Mouse (Mus musculus): ENCODE measurements at regions not wholly inside any gene's neighbourhood (a gene's known extent, or its start where the extent isn't known, plus 50 kb on each side); places are given as distances from the start of the nearest gene placed in this dataset.
"Not testable (repeated sequence)": the region's sequence is repeated elsewhere in the genome, so short reads cannot be mapped to it uniquely, and the experiment has no call there.

DNA sequence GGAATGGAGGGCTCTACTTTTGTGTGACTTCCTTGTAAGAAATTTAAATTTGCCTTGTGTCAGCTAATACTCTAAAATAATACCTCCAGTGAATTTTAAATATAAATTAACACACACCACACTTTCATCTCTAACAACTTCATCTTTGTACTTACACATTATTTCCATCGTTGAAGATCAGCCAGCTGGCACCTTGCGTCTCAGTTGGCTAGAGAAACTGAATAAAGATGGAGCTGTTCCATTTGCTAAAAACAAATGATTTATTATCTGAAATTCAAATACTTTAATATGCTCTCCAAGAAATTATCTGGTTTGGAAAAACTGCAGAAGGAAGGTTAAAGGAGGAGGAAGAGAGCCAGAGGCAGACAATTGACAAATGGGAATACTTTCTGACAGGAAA is 122.0 kb upstream of the Gm11096 start:
- DNase-seq, result peak; percentile 8

GRCm38 (mm10) chr17:81316655-81317054 is 124.9 kb upstream of the Gm11096 start:
- DNase-seq, result no peak

GRCm38 (mm10) chr17:81305880-81306279 is 135.7 kb upstream of the Gm11096 start:
- DNase-seq, result no peak

GRCm38 (mm10) chr17:81304574-81304973 is 137.0 kb upstream of the Gm11096 start:
- no peak for DNase-seq

DNA sequence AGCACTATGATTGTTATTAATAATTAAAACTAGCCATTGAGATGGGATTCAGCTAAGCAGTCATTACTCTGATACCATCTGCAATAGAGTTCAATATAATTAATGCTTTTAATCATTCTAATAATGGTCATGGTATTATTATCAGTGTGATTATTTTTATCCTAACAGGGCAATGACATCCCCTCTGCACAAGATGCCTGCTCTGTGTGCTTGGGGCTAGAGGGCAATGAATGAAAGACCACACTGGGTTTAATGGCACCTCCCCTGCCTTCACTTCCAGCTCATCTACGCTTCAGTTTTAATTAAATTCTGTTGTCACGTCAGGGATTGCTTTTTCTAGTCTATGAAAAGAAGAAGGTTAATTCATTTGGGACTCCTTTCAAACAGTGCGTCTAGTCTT is 139.1 kb upstream of the Gm11096 start:
- DNase-seq, result no peak

DNA sequence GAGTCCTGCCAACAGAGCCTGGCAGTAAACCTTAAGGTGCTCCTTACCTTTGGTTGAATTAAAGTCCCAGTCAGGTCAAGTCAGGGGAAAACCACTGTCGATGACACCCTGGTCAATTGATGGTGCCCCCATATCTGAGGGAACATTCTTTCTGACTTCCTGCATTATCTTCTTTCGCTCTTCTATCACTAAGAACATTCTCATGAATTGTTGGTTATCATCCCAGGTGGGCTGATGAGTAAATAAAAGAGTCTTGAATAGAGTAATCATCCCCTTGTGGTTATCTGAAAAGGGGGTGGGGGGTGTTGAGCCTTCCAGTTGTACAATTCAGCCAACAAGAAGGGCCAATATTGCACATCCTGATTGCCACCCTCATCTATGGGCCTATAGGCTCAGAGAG is 149.7 kb upstream of the Gm11096 start:
- no peak for DNase-seq

GRCm38 (mm10) chr17:81282543-81282942 is 159.0 kb upstream of the Gm11096 start:
- no peak for DNase-seq

DNA sequence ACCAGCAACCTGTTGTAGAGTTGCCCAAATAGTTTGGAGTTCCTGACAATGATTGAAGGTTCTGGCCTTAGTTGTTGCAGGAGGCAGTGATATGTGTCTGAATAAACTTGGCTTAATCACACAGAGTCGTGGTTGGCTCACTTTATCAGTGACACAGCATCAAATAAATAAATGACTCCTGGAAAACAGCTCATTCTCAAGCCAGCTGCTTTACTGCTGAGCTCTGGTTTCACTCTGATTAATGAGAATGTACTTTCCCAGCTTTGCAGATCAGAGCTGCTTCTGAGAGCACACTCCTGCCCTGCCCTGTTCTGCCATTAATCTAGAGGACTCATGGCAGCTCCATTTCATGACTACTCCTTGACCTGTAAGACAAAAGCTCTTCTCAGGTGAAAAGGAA is 171.3 kb upstream of the Gm11096 start:
- no peak for DNase-seq

GRCm38 (mm10) chr17:81261957-81262356 is 179.6 kb upstream of the Gm11096 start:
- no peak for DNase-seq

GRCm38 (mm10) chr17:81260036-81260435 is 181.5 kb upstream of the Gm11096 start:
- no peak for DNase-seq

DNA sequence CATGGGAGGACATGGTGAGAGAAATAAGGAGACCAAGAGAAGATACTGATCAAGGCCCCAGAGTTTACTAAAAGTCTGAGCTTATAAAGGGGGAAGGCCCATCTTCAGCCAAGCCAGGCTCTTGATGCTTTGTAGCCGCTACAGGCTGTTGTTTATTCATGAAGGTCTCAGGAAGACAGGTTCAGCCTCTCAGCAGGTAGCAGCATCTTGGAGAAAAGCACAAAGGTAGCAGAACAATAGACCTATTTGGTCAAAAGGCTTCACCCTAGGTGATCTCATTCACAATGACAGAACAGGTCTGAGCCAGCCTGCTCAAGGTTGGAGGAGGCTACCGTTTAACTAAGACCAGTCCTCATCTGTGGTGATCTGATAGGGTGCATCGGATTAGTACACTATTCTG is 185.5 kb upstream of the Gm11096 start:
- DNase-seq, result no peak

DNA sequence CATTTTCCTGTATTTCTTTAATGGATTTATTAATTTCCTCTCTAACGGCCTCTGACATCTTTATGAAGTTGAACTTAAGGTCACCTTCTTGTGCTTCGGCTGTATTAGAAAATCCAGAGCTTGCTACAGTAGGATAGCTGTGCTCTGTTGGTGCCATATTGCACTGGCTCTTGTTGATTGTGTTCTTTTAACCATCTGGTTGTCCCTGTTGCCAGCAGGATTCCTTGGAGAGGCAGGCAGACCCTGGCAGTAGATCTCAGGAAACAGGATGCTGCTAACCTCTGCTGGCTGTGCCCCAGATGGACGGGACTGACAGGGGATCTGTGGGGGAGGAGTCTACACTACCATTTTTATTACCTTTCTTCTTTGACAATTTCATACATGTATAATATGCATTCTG is 185.9 kb upstream of the Thumpd2 start:
- no peak for DNase-seq

DNA sequence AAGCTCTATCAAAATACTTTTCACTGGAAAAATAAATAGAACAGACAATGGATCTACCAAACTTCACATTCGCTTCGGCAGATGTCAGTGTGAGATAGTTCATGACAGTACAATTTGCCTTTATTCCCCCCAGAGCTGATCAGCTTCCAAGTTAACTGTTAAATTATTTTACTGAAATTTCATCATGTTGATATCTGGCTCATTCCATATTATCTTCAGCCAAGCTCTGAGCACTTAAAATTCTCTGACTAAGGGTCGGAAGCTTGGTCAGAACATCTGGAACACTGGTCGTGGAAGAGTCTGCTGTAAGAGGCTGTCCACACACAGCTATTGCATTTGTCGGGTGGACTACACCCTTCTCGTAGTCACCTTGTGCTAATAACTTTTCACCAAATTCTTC is 181.3 kb upstream of the Thumpd2 start:
- DNase-seq, result no peak

DNA sequence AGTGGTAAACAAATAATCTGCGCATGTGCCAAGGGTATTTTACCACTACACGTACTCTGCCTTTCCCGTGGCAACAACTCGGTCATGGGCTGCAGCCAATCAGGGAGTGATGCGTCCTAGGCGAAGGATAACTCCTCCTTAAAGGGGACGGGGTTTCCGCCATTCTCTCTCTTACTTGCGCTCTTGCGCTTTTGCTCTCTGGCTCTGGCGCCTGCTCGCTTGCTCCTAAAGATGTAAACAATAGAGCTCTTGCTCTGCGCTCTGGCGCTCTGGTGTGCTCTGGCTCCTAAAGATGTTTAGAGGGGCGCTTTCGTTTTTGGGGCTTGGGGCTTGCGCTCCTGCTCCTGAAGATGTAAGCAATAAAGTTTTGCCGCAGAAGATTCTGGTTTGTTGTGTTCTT is 166.9 kb upstream of the Thumpd2 start:
- DNase-seq, result not testable (repeated sequence)

GRCm38 (mm10) chr17:81225281-81225680 is 160.4 kb upstream of the Thumpd2 start:
- no peak for DNase-seq

DNA sequence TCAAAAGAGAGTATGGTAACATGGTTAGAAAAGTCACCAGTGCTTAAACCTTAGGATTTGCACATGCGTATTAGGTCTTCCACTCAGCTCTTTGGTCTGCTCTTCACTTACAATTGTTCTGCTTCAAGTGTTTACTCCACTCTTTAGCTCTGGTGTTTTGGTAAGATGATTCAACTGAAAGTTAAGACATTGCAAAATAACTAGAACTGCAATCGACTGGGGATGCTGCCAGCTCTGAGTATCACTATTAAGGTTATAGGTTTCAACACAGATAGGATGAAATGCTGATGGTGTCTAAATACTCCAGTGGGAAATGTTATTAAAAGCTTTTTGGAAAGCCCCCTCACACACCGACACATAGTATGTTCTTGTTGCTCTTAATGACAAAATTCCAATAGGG is 156.6 kb upstream of the Thumpd2 start:
- no peak for DNase-seq

- no peak for DNase-seq
Measured at GRCm38 (mm10) chr17:81214844-81215243, 150.0 kb upstream of the Thumpd2 start.

DNA sequence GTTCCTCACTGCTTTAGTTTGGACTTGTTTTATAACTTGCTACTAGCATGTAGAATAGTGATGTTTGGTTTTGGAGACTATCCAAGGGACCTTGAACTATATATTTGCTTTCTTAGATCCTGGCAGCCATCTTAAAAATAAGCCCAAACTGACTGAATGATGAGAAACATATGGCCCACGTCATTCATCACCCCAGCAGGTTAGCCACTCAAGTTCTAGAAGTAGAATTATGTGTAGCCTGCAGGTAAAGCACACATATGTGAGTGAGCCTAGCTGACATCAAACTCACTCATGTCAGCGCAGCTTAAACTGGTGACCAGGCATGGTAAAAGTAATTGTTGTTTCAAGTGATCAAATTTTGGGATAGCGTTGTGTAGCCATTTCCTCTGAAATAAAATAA is 147.2 kb upstream of the Thumpd2 start:
- no peak for DNase-seq

DNA sequence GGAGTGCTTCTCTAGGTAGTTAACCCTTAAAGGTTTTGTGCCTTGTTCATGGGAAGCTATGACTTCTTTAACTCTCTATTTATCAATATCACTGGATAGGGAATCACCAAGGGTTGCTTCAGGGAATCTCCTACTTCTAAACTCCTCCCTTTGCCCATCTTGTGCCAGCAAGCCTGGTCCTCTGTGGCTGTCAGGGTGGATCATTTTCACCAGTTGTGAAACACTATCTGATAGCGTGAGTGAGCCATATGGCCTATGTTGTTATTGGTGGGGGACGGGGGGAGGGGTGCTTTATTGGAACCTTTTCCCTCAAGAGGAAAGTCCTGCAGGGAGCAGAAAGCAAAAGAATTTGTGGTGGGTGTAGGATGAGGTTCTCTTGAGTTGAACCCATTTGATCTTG is 145.5 kb upstream of the Thumpd2 start:
- DNase-seq, result no peak

DNA sequence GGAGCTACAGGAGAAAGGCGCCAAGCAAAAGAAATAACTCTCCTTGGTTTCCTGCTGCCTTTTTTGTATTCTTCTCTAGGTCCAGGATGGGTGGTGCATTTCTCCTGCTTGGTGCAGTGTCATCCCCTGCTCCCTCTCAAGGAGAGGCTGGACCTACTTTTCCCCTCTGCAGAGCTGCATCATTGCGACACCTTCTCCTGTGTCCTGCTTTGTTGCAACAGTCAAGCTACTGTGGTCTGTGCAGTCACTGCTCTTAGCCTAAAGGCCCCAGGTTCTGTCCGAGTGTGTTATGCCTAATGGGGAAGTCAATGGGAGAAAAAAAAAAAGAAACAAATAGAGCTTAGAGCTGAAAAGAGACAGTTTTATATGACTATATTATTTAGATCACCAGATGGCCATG is 144.4 kb upstream of the Thumpd2 start:
- DNase-seq, result no peak

DNA sequence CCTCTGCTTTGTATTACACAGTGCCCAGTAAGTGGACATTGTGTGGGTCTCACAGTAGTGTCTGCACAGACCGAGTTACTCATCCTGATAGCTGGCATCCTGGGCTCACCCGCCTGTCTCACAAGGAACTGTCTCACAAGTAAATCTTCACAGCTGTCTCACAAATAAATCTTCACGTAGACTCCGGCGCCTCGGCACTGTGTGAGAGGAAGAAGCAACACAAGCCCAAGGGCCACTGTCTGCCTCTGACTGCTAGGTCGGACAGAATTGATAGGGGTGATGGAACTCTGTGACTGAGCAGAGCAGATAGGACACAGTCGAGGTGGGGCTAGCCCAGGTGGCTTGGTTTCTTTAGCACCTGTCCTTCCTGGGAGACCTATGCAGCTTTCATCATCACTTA is 136.2 kb upstream of the Thumpd2 start:
- no peak for DNase-seq

DNA sequence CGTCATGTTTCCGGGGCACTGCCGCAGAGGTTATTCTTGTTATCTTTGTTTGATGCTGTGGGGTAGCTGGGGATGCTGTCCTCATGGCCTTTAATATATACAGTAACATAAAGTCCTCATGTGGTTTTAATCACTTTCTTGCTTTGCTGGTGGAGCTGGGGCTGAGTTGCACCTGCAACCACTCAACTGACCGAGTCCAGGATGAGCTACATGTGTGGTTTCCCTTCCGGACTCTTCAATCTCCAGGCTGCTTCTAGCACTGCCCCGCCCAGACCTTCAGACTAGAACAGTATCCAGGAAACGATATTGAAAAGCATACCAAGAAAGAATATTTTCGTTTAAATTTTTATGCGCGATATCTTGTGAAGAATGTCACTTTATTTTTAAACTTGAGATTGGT is 129.1 kb upstream of the Thumpd2 start:
- DNase-seq, result no peak

GRCm38 (mm10) chr17:81193230-81193871 is 128.5 kb upstream of the Thumpd2 start:
- DNase-seq, result peak; percentile 87

GRCm38 (mm10) chr17:81189996-81190395 is 125.1 kb upstream of the Thumpd2 start:
- DNase-seq, result peak; percentile 47

DNA sequence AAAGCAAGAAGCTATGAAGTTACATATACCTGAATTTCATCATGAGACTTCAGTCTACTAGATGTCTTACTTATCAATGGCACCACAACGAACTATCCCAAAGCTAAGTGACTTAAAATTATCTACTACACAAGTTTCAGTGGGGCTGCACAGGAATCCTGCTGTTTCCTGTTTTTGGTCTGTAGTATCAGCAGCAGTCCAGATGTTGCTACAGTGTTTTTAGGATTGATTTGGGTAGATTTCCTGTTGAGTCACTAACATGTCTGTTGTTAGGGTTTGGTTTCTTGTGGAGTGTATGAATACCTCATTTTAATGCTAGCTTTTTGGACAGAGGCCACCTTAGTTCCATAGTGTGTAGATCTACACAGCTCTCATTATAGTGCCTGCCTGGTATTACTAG is 120.8 kb upstream of the Thumpd2 start:
- no peak for DNase-seq

Measured in right cerebral cortex, postnatal 14 days (tissue).